Mouse (Mus musculus) bone marrow macrophage, adult 2 months (primary cell): ENCODE measurements at regions not wholly inside any gene's neighbourhood (a gene's known extent, or its start where the extent isn't known, plus 50 kb on each side); places are given as distances from the start of the nearest gene placed in this dataset.

ENCODE experiments used
- CTCF ChIP-seq: IDR thresholded peaks from 2 replicates; pipeline ENCODE4 v1.5.1; 2012; ENCODE audit warnings: low read depth, mild to moderate bottlenecking, low read length, moderate library complexity
- POLR2A ChIP-seq: IDR thresholded peaks from 2 replicates; pipeline ENCODE4 v1.6.1; 2012; ENCODE audit warnings: mild to moderate bottlenecking, low read depth, low read length, borderline replicate concordance

DNA sequence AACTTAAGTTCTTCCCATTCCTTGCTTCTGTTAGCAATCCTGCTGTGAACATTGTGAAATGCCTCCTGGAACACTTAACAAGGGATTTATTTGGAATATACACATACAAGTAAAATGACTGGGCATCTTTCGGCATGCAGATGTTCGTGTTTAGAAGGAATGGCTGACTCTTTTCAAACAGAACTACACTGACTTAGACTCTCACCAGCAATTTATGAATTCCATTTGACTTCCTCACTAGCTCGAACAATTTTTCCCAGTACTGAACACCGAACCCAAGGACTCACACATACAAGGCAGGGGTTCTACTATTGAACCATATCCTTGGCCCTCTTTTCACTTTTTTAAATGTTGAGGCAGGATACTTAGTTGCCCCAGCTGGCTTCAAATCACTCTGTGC is 412.4 kb upstream of the Tnp1 start:
- TF ChIP-seq CTCF (no peak), POLR2A (no peak)
